Mouse (Mus musculus): ENCODE results near the gene Pmf1. TPM values are rescaled to one million over a fixed set of nuclear protein-coding genes. Genes with fewer than 3 reads are reported as not detected.

Gene Pmf1
- polyA plus RNA-seq, 1 experiment from 2014 or later: 104 TPM

- ATAC-seq (ENCODE audit: insufficient read depth, low FRiP score): no peak
- 90% methylated on average over 8 of the region's 8 CpGs for WGBS
Observed at GRCm38 (mm10) chr3:88354396-88355165, 55.5 kb downstream of the Pmf1 start.

DNA sequence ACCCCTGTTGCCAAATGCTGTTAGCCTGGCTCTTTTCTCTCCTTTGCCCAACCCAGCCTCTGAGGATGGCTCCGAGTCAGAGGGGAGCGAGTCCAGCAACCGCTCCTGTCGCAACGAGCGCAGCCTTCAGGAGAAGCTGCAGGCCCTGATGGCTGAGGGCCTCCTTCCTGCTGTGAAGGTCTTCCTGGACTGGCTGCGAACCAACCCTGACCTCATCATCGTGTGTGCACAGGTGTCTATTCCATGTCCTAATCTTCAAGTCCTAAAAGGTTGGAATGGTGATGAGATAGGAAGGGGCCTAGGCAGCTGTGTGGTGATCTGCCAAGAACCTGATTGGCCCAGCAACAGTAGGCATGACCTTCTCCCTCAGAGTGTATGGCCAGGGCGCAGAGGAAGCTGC, 57.2 kb downstream of the Pmf1 start:
- no peak for ATAC-seq (ENCODE audit: insufficient read depth, low FRiP score)
- H3K36me3 ChIP-seq (ENCODE audit: control insufficient read depth, insufficient read depth, low read length): peaks cover 27% of the 10 kb centered on the region
- 89% methylated on average over 9 of the region's 9 CpGs for WGBS
- H3K4me2 ChIP-seq (ENCODE audit: low read depth, low read length): no peak overlapping the region
- H3K27ac ChIP-seq (ENCODE audit: low read length): no peak overlapping the region
- H3K9ac ChIP-seq (ENCODE audit: low read length): no peak overlapping the region
- no peaks in the 10 kb centered on the region for H3K9me3 ChIP-seq (replicated peaks; ENCODE audit: control insufficient read depth, low read length)
- H3K27me3 ChIP-seq (ENCODE audit: control insufficient read depth, insufficient read depth, low read length): no peaks in the 10 kb centered on the region
- no peak overlapping the region for H3K4me3 ChIP-seq (replicated peaks; ENCODE audit: low read length)
- H3K4me1 ChIP-seq (ENCODE audit: control insufficient read depth, insufficient read depth, low read length): no peaks in the 10 kb centered on the region

More at GRCm38 (mm10) chr3:88354396-88355165, 55.5 kb downstream of the Pmf1 start:
- Histone ChIP-seq H3K4me3 (replicated peaks; ENCODE audit: low read length) (no peak overlapping the region), H3K27me3 (ENCODE audit: control insufficient read depth, insufficient read depth, low read length) (no peaks in the 10 kb centered on the region), H3K9ac (ENCODE audit: low read length) (no peak overlapping the region), H3K9me3 (replicated peaks; ENCODE audit: control insufficient read depth, low read length) (no peaks in the 10 kb centered on the region), H3K36me3 (ENCODE audit: control insufficient read depth, insufficient read depth, low read length) (peaks cover 43% of the 10 kb centered on the region), H3K27ac (ENCODE audit: low read length) (no peak overlapping the region), H3K4me2 (ENCODE audit: low read depth, low read length) (no peak overlapping the region), H3K4me1 (ENCODE audit: control insufficient read depth, insufficient read depth, low read length) (no peaks in the 10 kb centered on the region)

GRCm38 (mm10) chr3:88350732-88351131, 59.4 kb downstream of the Pmf1 start:
- H3K9me3 ChIP-seq (replicated peaks; ENCODE audit: control insufficient read depth, low read length): no peaks in the 10 kb centered on the region
- H3K27me3 ChIP-seq (ENCODE audit: control insufficient read depth, insufficient read depth, low read length): no peaks in the 10 kb centered on the region
- 85% methylated on average over 13 of the region's 13 CpGs for WGBS
- H3K4me1 ChIP-seq (ENCODE audit: control insufficient read depth, insufficient read depth, low read length): no peaks in the 10 kb centered on the region
- H3K27ac ChIP-seq (ENCODE audit: low read length): no peak overlapping the region
- no peak overlapping the region for H3K9ac ChIP-seq (ENCODE audit: low read length)
- no peak overlapping the region for H3K4me3 ChIP-seq (replicated peaks; ENCODE audit: low read length)
- no peak for ATAC-seq (ENCODE audit: insufficient read depth, low FRiP score)
- peaks cover 39% of the 10 kb centered on the region for H3K36me3 ChIP-seq (ENCODE audit: control insufficient read depth, insufficient read depth, low read length)
- H3K4me2 ChIP-seq (ENCODE audit: low read depth, low read length): no peak overlapping the region

Small RNA genes lying within 50 kb of the gene (microRNA-seq; reads per million reads assigned to microRNA genes)
- not detected for gene Mir7011

Other genes starting within 250 kb of the Pmf1 start
- gene Rhbg, start 155.6 kb downstream of the Pmf1 start, polyA plus RNA-seq (2015; fragmentation: Nextera tagmentation; extraction: Ambion mirVana): 11.7 and 15.0 TPM in 2 replicates
- 0.53 and 2.2 TPM in 2 replicates for gene Gm38392, start 123.1 kb downstream of the Pmf1 start, polyA plus RNA-seq (2015; fragmentation: Nextera tagmentation; extraction: Ambion mirVana)
- gene Tsacc, start 113.3 kb downstream of the Pmf1 start, polyA plus RNA-seq (2015; fragmentation: Nextera tagmentation; extraction: Ambion mirVana): 10.0 and 12.0 TPM in 2 replicates
- gene Cct3, start 113.2 kb downstream of the Pmf1 start, polyA plus RNA-seq (2015; fragmentation: Nextera tagmentation; extraction: Ambion mirVana): 424 and 435 TPM in 2 replicates
- 191 and 207 TPM in 2 replicates for gene Glmp, start 85.3 kb downstream of the Pmf1 start, polyA plus RNA-seq (2015; fragmentation: Nextera tagmentation; extraction: Ambion mirVana)
- gene Tmem79, start 74.2 kb downstream of the Pmf1 start, polyA plus RNA-seq (2015; fragmentation: Nextera tagmentation; extraction: Ambion mirVana): 41.3 and 58.9 TPM in 2 replicates
- 40.0 and 42.9 TPM in 2 replicates for gene Smg5, start 74.1 kb downstream of the Pmf1 start, polyA plus RNA-seq (2015; fragmentation: Nextera tagmentation; extraction: Ambion mirVana)
- 19.9 and 24.9 TPM in 2 replicates for gene Paqr6, start 45.7 kb downstream of the Pmf1 start, polyA plus RNA-seq (2015; fragmentation: Nextera tagmentation; extraction: Ambion mirVana)
- gene Bglap3, start 37.6 kb downstream of the Pmf1 start, polyA plus RNA-seq (2015; fragmentation: Nextera tagmentation; extraction: Ambion mirVana): 9.8 and 26.1 TPM in 2 replicates
- 4.4 and 12.2 TPM in 2 replicates for gene Bglap2, start 31.6 kb downstream of the Pmf1 start, polyA plus RNA-seq (2015; fragmentation: Nextera tagmentation; extraction: Ambion mirVana)
- gene Bglap, start 25.9 kb downstream of the Pmf1 start, polyA plus RNA-seq (2015; fragmentation: Nextera tagmentation; extraction: Ambion mirVana): not detected in 2 replicates
- 18.0 and 20.0 TPM in 2 replicates for gene Slc25a44, start 14.8 kb upstream of the Pmf1 start, polyA plus RNA-seq (2015; fragmentation: Nextera tagmentation; extraction: Ambion mirVana)
- gene Sema4a, start 50.9 kb upstream of the Pmf1 start, polyA plus RNA-seq (2015; fragmentation: Nextera tagmentation; extraction: Ambion mirVana): 33.1 and 38.4 TPM in 2 replicates
- gene Lmna, start 99.6 kb upstream of the Pmf1 start, polyA plus RNA-seq (2015; fragmentation: Nextera tagmentation; extraction: Ambion mirVana): 266 and 298 TPM in 2 replicates
- 9.9 and 11.4 TPM in 2 replicates for gene Mex3a, start 122.1 kb upstream of the Pmf1 start, polyA plus RNA-seq (2015; fragmentation: Nextera tagmentation; extraction: Ambion mirVana)
- 144 and 197 TPM in 2 replicates for gene Rab25, start 138.0 kb upstream of the Pmf1 start, polyA plus RNA-seq (2015; fragmentation: Nextera tagmentation; extraction: Ambion mirVana)
- 188 and 190 TPM in 2 replicates for gene Lamtor2, start 142.7 kb upstream of the Pmf1 start, polyA plus RNA-seq (2015; fragmentation: Nextera tagmentation; extraction: Ambion mirVana)
- gene Ubqln4, start 143.4 kb upstream of the Pmf1 start, polyA plus RNA-seq (2015; fragmentation: Nextera tagmentation; extraction: Ambion mirVana): 33.3 and 34.0 TPM in 2 replicates
- gene Ssr2, start 165.5 kb upstream of the Pmf1 start, polyA plus RNA-seq (2015; fragmentation: Nextera tagmentation; extraction: Ambion mirVana): 307 and 360 TPM in 2 replicates
- gene Arhgef2, start 195.6 kb upstream of the Pmf1 start, polyA plus RNA-seq (2015; fragmentation: Nextera tagmentation; extraction: Ambion mirVana): 75.4 and 81.3 TPM in 2 replicates
- gene Rxfp4, start 242.8 kb upstream of the Pmf1 start, polyA plus RNA-seq (2015; fragmentation: Nextera tagmentation; extraction: Ambion mirVana): not detected in 2 replicates